Mouse (Mus musculus) CD4-positive, CD25-positive, alpha-beta regulatory T cell, adult 9 weeks (primary cell): ENCODE data around the gene Abi3bp. TPM values are rescaled to one million over a fixed set of nuclear protein-coding genes. Genes with fewer than 3 reads are reported as not detected.

Source experiments
- polyA plus RNA-seq: library from polyadenylated mRNA; unstranded; fragments of 100-300 nt; shearing (Covaris generic); gene quantifications from one replicate; pipeline ENCODE4 v1.2.1, GENCODE M21; 2017

Gene Abi3bp
- polyA plus RNA-seq = 0.09 TPM

GRCm38 (mm10) chr16:56477677-56478574 lies at the start of gene Abi3bp:
Gene Abi3bp (plus strand): TSS chr16:56477878.

DNA sequence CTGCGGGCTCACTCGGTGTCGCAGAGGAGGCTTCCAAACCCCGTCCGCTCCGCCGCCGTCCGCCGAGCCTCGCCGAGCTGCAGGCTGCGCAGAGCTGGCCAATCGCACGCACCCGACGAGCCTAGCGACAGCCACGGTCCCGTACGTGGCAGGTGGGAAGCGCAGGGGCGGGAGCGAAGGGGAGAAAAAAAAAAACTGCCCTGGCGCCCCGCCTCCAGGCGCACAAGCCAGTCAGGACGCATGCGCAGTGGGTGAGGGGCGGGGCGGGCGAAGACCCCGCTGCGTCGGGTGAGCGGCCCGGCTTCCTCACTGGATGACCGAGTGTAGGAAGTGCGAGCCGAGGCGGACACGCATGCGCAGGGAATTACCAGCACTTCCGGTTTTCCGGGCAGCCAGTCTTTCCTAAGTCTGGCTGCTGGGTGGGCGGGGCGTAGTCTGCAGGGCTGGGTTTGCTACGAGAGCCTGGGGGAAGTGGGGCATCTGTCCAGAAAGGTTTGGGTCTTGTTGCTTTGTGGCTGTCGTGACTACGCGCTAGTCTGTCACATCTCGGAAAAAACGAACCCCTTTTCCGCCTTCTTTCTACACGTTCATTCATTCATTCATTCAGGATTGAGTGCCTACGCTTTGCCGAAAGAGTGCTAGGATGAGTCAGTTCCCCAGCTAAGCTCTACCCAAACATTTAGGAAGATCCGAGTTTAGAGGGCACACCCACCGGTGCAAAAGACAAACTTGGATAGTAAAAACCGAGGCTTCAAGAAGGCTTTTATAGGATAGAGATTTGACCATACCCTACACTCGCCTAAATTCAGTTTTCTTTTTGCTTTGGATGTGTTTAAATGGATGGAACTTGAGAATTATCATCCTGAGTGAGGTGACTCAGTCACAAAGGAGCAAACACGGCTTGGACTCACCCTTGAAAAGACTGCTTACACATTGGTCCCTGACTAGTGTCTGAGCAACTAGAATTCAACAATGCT lies 239.8 kb downstream of the Abi3bp start, which contains the start of gene Tfg:
TSS of gene Tfg (minus strand) at position 227 of the 977 bp plus-strand sequence.

Other genes with a start within 250 kb of the Abi3bp start
- gene Tfg, start 239.6 kb downstream of the Abi3bp start, polyA plus RNA-seq = 58.9 TPM